Mouse (Mus musculus): ENCODE data around the gene Wdr77. TPM values are rescaled to one million over a fixed set of nuclear protein-coding genes. Genes with fewer than 3 reads are reported as not detected.

Gene Wdr77
- polyA plus RNA-seq, 1 experiment = 52.1 TPM

Other genes with a start within 250 kb of the Wdr77 start
- 55.6 and 59.0 TPM in 2 replicates for gene Rap1a, start 158.0 kb upstream of the Wdr77 start, polyA plus RNA-seq (2012; rRNA removed)
- 1.2 and 1.5 TPM in 2 replicates for gene Adora3, start 88.5 kb upstream of the Wdr77 start, polyA plus RNA-seq (2012; rRNA removed)
- 0.20 TPM in 1 of 2 replicates, not detected in the other for gene Tmigd3, start 88.5 kb upstream of the Wdr77 start, polyA plus RNA-seq (2012; rRNA removed)
- 1.4 and 1.8 TPM in 2 replicates for gene I830077J02Rik, start 26.7 kb upstream of the Wdr77 start, polyA plus RNA-seq (2012; rRNA removed)
- 321 and 347 TPM in 2 replicates for gene Atp5f1, start 730 bp downstream of the Wdr77 start, polyA plus RNA-seq (2012; rRNA removed)
- 14.7 and 15.2 TPM in 2 replicates for gene Ovgp1, start 14.3 kb downstream of the Wdr77 start, polyA plus RNA-seq (2012; rRNA removed)
- 1.0 and 1.3 TPM in 2 replicates for gene Pifo, start 55.3 kb downstream of the Wdr77 start, polyA plus RNA-seq (2012; rRNA removed)
- gene Chil5, start 73.4 kb downstream of the Wdr77 start, polyA plus RNA-seq (2012; rRNA removed) = 0.12 and 0.53 TPM in 2 replicates
- 2.4 and 3.1 TPM in 2 replicates for gene Chia1, start 153.9 kb downstream of the Wdr77 start, polyA plus RNA-seq (2012; rRNA removed)
- gene Chil3, start 208.2 kb downstream of the Wdr77 start, polyA plus RNA-seq (2012; rRNA removed) = 0.08 and 0.18 TPM in 2 replicates

All from frontal cortex, adult 2 months (tissue).